Comparison of ENCODE assay signal across 19 mouse cellular contexts in the genomic region with DNA sequence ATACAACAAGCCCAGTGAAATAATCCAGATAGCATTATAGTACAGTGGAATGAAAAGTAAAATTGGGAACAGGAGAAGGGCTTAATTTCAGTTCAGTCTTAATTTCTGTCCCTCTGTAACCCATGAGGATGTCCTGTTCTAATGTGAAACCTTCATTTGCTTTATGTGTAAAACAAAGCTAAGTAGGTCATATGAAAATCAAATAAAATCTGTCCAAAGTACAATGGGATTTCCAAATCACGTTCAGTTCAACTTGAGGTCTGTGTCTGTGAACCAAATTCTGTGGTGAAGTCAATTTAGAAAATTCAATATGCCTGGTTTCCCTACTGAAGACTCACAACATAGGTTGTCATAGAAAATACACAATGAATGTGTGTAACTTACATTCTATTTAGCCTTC.
DNase-seq lines count a peak whose midpoint lies in the region; ATAC-seq and TF ChIP-seq lines count a peak whose summit lies in the region.
"Had no signal": no experiment of that assay in that cellular context is flagged by ENCODE, and none has a peak within 500 bp of the region (broad histone marks: within the 10 kb centered on the region; RNA-seq: fewer than 3 reads in every experiment).

No protein-coding gene starts in this region.

- peaks cover 18% of the 10 kb centered on the region for H3K4me1 ChIP-seq in liver, adult 2 months (ENCODE audit: control insufficient read depth, insufficient read depth, low read length)
- H3K4me1 ChIP-seq in liver, embryonic 12.5 days: no peaks in the 10 kb centered on the region
- no peaks in the 10 kb centered on the region for H3K4me1 ChIP-seq in liver, postnatal 0 days (ENCODE audit: insufficient read depth)

- no peak for ATAC-seq in liver, embryonic 12.5 days
- ATAC-seq in liver, postnatal 0 days: peak; percentile 56
- ATAC-seq: activated CD4-positive, CD25-positive, alpha-beta regulatory T cell, adult 4 months; CD4-positive, CD25-positive, alpha-beta regulatory T cell, adult 4 months; Patski had no signal

- H3K27ac ChIP-seq in liver, adult 2 months (replicated peaks; ENCODE audit: insufficient read depth, low read depth, low read length): peak overlapping the region; percentile 80; the same call in 1 of the 2 replicates
- no peak overlapping the region for H3K27ac ChIP-seq in liver, embryonic 12.5 days
- H3K27ac ChIP-seq in liver, postnatal 0 days (ENCODE audit: low read depth): no peak overlapping the region

- no peak overlapping the region for H3K4me2 ChIP-seq in liver, embryonic 12.5 days
- H3K4me2 ChIP-seq in liver, postnatal 0 days (ENCODE audit: low read depth, low read length): no peak overlapping the region

- TF ChIP-seq POLR2A in liver, adult 2 months (IDR thresholded peaks at IDR 0.05; ENCODE audit: extremely low read depth, insufficient read depth, low read length): no peak

- no peak overlapping the region for H3K9ac ChIP-seq in liver, adult 2 months (ENCODE audit: low read depth, low read length)
- no peak overlapping the region for H3K9ac ChIP-seq in liver, embryonic 12.5 days
- H3K9ac ChIP-seq in liver, postnatal 0 days (replicated peaks): no peak overlapping the region

- TF ChIP-seq CTCF in liver, adult 2 months (IDR thresholded peaks at IDR 0.05; ENCODE audit: low read depth, low read length): no peak
- TF ChIP-seq CTCF in liver, postnatal 0 days (IDR thresholded peaks at IDR 0.05; ENCODE audit: low read depth): no peak

- H3K27me3 ChIP-seq in liver, adult 2 months (ENCODE audit: control insufficient read depth, insufficient read depth, low read length): no peaks in the 10 kb centered on the region
- no peaks in the 10 kb centered on the region for H3K27me3 ChIP-seq in liver, embryonic 12.5 days (replicated peaks)
- no peaks in the 10 kb centered on the region for H3K27me3 ChIP-seq in liver, postnatal 0 days (ENCODE audit: insufficient read depth, low read length)
- H3K27me3 ChIP-seq: CH12.LX, Patski had no signal

- no peaks in the 10 kb centered on the region for H3K36me3 ChIP-seq in liver, adult 2 months (ENCODE audit: control insufficient read depth, insufficient read depth, low read length)
- H3K36me3 ChIP-seq in liver, embryonic 12.5 days: no peaks in the 10 kb centered on the region
- no peaks in the 10 kb centered on the region for H3K36me3 ChIP-seq in liver, postnatal 0 days (replicated peaks; ENCODE audit: insufficient read depth, low read length)
- H3K36me3 ChIP-seq: G1E had no signal

- TF ChIP-seq EP300 in liver, postnatal 0 days (IDR thresholded peaks at IDR 0.05; ENCODE audit: low read depth): no peak

- DNase-seq in liver, adult 2 months (ENCODE audit: extremely low read depth, low read depth, low spot score): peak; percentile 96
- DNase-seq in liver, postnatal 0 days: no peak
- no peak for DNase-seq in liver
- DNase-seq: adrenal gland, adult 2 months; adrenal gland, adult 8-10 months; adrenal gland, postnatal 10 days; adrenal gland, postnatal 14 days; adrenal gland, postnatal 25 days; adrenal gland, postnatal 36 days; B cell, adult 2 months; cerebellum, adult 11 months; cerebellum, adult 11-12 months; cerebellum, adult 18-20 months had no signal

- H3K4me3 ChIP-seq in liver, adult 2 months (ENCODE audit: insufficient read depth, low read depth, low read length): no peak overlapping the region
- H3K4me3 ChIP-seq in liver, embryonic 12.5 days: no peak overlapping the region
- no peak overlapping the region for H3K4me3 ChIP-seq in liver, postnatal 0 days (ENCODE audit: low read depth, low read length)

- WGBS in liver, adult 2 months: 29% methylated on average over 1 of the region's 1 CpGs
- WGBS in liver, embryonic 12.5 days (ENCODE audit: insufficient replicate concordance): 40% methylated on average over 1 of the region's 1 CpGs
- WGBS in liver, postnatal 0 days (ENCODE audit: insufficient replicate concordance): 53% methylated on average over 1 of the region's 1 CpGs

- H3K9me3 ChIP-seq in liver, embryonic 12.5 days (replicated peaks): no peaks in the 10 kb centered on the region
- H3K9me3 ChIP-seq in liver, postnatal 0 days (ENCODE audit: low read length): no peaks in the 10 kb centered on the region
- H3K9me3 ChIP-seq: G1E had no signal

- no peaks in the 10 kb centered on the region for H3K79me2 ChIP-seq in liver, adult 2 months (ENCODE audit: control insufficient read depth, insufficient read depth, low read length)
